Mouse (Mus musculus) hindbrain, embryonic 11.5 days (tissue): Measurements from ENCODE around the gene Prss3. TPM values are rescaled to one million over a fixed set of nuclear protein-coding genes. Genes with fewer than 3 reads are reported as not detected.
"Not testable (repeated sequence)": the region's sequence is repeated elsewhere in the genome, so short reads cannot be mapped to it uniquely, and the experiment has no call there.

Source experiments
- ATAC-seq: fragments of 200-750 bp; cut with Nextera tagmentation; 2 replicates; pipeline ENCODE4 v1.8.0; 2017; ENCODE audit warnings: mild to moderate bottlenecking, moderate TSS enrichment, moderate library complexity; ENCODE audit not compliant: low FRiP score
- DNase-seq: peaks from one replicate; pipeline ENCODE4 v3.0.0-alpha.2; 2015; ENCODE audit warnings: low spot score
- H3K27ac ChIP-seq: fragments of 300-500 bp; sonication (generic); 2 replicates; pipeline ENCODE4 v1.5.1; 2014; ENCODE audit warnings: mild to moderate bottlenecking, low read depth, low read length
- H3K27me3 ChIP-seq: fragments of 300-500 bp; sonication (generic); 2 replicates; pipeline ENCODE4 v1.6.1; 2014; ENCODE audit warnings: mild to moderate bottlenecking, low read length, moderate library complexity, mixed read lengths; ENCODE audit not compliant: control insufficient read depth, insufficient read depth
- H3K36me3 ChIP-seq: fragments of 300-500 bp; sonication (generic); 2 replicates; pipeline ENCODE4 v1.6.1; 2014; ENCODE audit warnings: mild to moderate bottlenecking, low read length, moderate library complexity, mixed read lengths; ENCODE audit not compliant: control insufficient read depth, insufficient read depth
- H3K4me1 ChIP-seq: fragments of 300-500 bp; sonication (generic); replicated peaks from 2 replicates; pipeline ENCODE4 v1.6.1; 2014; ENCODE audit warnings: low read length, mixed read lengths; ENCODE audit not compliant: control insufficient read depth, insufficient read depth
- H3K4me2 ChIP-seq: fragments of 300-500 bp; sonication (generic); replicated peaks from 2 replicates; pipeline ENCODE4 v1.6.1; 2014; ENCODE audit warnings: mild to moderate bottlenecking, low read depth, low read length
- H3K4me3 ChIP-seq: fragments of 300-500 bp; sonication (generic); 2 replicates; pipeline ENCODE4 v1.5.1; 2014; ENCODE audit warnings: low read depth, low read length
- H3K9ac ChIP-seq: fragments of 300-500 bp; sonication (generic); 2 replicates; pipeline ENCODE4 v1.6.1; 2014; ENCODE audit warnings: low read depth, low read length
- H3K9me3 ChIP-seq: fragments of 300-500 bp; sonication (generic); 2 replicates; pipeline ENCODE4 v1.6.1; 2016; ENCODE audit warnings: low read length; ENCODE audit not compliant: control insufficient read depth
- WGBS: fragments of 180-500 bp; shearing (Covaris S2); extraction: QIAGEN DNeasy Blood & Tissue Kit; methylation state at CpG from one replicate; pipeline ENCODE4 v1.1.7; 2014; 5-methylcytosine and 5-hydroxymethylcytosine counted together
- polyA plus RNA-seq: library from polyadenylated mRNA; unstranded; fragments of >200 nt; fragmentation: Nextera tagmentation; extraction: Ambion mirVana; gene quantifications from 2 replicates; pipeline ENCODE4 v1.2.1, GENCODE M21; 2014

Prss3 gene
- polyA plus RNA-seq, result 0.26 and 0.32 TPM in 2 replicates

GRCm38 (mm10) chr6:41377578-41377977, at the start of gene Prss3:
Gene Prss3, minus strand, starts transcription at chr6:41377678.
- not testable (repeated sequence) for H3K36me3 ChIP-seq, DNase-seq, H3K4me2 ChIP-seq, H3K9ac ChIP-seq, H3K4me3 ChIP-seq, H3K9me3 ChIP-seq, H3K4me1 ChIP-seq, H3K27me3 ChIP-seq, ATAC-seq, H3K27ac ChIP-seq

GRCm38 (mm10) chr6:41392056-41392455, 14.6 kb upstream of the Prss3 start, which contains the start of gene Gm5771:
Gene Gm5771, plus strand, starts transcription at chr6:41392356.
- H3K9ac ChIP-seq, H3K27me3 ChIP-seq, H3K9me3 ChIP-seq, ATAC-seq, H3K4me3 ChIP-seq, DNase-seq, H3K4me2 ChIP-seq, H3K36me3 ChIP-seq, H3K4me1 ChIP-seq, H3K27ac ChIP-seq: not testable (repeated sequence)

DNA sequence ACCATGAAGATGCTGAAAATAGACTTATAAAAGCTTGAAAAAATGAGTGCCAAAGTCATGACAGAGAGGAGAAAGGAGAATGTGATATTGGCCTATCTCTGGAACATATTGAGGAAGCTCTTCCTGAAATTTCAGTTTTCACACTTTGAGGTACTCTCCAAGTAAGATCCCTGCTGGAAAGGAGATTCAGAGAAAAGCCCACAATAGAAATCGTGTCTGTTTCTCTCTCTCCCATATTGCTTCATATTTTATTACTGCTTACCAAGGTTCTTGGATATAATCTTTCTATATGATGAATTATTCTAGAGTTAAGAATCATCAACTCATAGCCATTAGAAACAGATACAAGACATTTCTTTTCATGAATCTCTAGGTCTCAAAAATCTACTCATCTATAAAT, 14.2 kb upstream of the Prss3 start:
- H3K27me3 ChIP-seq, H3K4me3 ChIP-seq, H3K9me3 ChIP-seq, H3K36me3 ChIP-seq, DNase-seq, H3K27ac ChIP-seq, H3K4me1 ChIP-seq, H3K4me2 ChIP-seq, H3K9ac ChIP-seq, ATAC-seq: not testable (repeated sequence)
- WGBS, result 79% methylated on average over 1 of the region's 1 CpGs

DNA sequence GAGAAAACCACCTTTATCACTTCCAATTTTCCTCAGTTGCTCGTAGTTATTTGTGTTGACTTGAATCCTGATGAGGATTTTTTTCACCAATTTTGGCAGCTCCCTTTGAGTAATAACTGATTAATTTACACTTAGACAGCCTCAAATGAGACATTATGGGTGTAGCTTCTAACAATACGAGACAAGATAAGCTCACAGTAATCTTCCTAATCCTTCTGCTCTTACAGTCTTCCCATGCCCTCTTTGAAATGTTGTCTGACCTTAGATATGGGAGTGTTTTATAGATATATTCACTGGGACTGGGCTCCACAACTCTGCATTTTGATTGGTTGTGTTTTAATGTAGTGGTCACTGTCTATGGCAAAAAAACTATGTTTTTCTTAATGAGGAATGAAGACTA, 9.3 kb upstream of the Prss3 start:
- no peak for ATAC-seq
- 80% methylated on average over 2 of the region's 2 CpGs for WGBS
- H3K9me3 ChIP-seq, result no peaks in the 10 kb centered on the region
- DNase-seq, result no peak
- H3K4me1 ChIP-seq, result no peaks in the 10 kb centered on the region
- H3K27ac ChIP-seq, result no peak overlapping the region
- no peak overlapping the region for H3K4me2 ChIP-seq
- H3K9ac ChIP-seq, result no peak overlapping the region
- H3K27me3 ChIP-seq, result no peaks in the 10 kb centered on the region
- H3K4me3 ChIP-seq, result no peak overlapping the region
- H3K36me3 ChIP-seq, result no peaks in the 10 kb centered on the region

DNA sequence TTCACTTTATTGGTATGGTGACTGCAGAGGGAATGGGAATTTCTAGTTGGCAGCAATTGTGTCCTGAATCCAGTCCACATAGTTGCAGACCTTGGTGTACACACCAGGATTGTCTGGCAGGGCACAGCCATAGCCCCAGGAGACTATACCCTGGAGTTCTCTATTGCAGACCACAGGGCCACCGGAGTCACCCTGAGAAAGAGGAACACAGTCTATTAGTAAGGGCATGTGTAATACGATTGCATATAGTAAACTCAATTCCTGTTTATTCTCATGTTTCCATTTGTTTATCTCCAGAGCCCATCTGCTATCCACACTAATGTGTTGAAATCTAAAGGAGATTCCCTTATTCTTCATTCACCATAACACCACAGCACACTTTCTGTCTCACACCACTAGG, 3.7 kb downstream of the Prss3 start:
- not testable (repeated sequence) for DNase-seq, H3K27me3 ChIP-seq, H3K9ac ChIP-seq, H3K4me2 ChIP-seq, H3K36me3 ChIP-seq, H3K4me1 ChIP-seq, H3K9me3 ChIP-seq, ATAC-seq, H3K4me3 ChIP-seq, H3K27ac ChIP-seq
- 100% methylated on average over 1 of the region's 2 CpGs for WGBS

DNA sequence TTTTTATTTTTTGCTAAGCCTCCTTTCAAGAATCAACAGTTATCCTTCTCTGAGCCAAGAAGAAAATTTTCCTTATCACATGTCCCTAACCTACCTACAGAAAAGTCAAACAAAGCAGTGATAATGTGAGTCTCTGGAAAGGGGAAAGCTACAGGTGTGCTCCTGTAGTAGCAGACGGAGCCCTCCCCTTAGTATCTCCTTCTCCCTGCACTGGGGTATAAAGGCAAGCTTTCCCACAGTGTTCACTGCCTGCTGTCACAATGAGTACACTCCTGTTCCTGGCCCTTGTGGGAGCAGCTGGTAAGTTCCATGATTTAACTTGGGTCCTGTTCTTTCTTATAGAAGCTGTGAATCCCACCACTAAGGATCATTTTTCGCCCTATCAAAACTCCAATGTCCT, 23.5 kb downstream of the Prss3 start, which contains the start of gene Try10:
Try10 (plus strand) TSS at position 174 of the 400 bp plus-strand sequence.
- Histone ChIP-seq H3K4me3 (no peak within 1 kb of the TSS), H3K4me2 (no peak within 1 kb of the TSS), H3K4me1 (no peaks in the 10 kb centered on the region), H3K9ac (no peak within 1 kb of the TSS), H3K27me3 (no peaks in the 10 kb centered on the region), H3K9me3 (no peaks in the 10 kb centered on the region), H3K36me3 (no peaks in the 10 kb centered on the region), H3K27ac (no peak within 1 kb of the TSS)
- DNase-seq (no peak), ATAC-seq (no peak)
- 72% methylated on average over 2 of the region's 2 CpGs for WGBS

Other genes starting within 250 kb of the Prss3 start
- gene Try4, start 75.4 kb downstream of the Prss3 start, polyA plus RNA-seq, result not detected in 2 replicates
- gene Try5, start 60.8 kb downstream of the Prss3 start, polyA plus RNA-seq, result not detected in 2 replicates
- gene Try10, start 23.6 kb downstream of the Prss3 start, polyA plus RNA-seq, result not detected in 2 replicates
- gene Gm5771, start 14.7 kb upstream of the Prss3 start, polyA plus RNA-seq, result not detected in 2 replicates
- gene Gm10334, start 68.5 kb upstream of the Prss3 start, polyA plus RNA-seq, result 0.22 and 0.69 TPM in 2 replicates
- not detected in 2 replicates for gene Prss1, start 81.3 kb upstream of the Prss3 start, polyA plus RNA-seq
- not detected in 2 replicates for gene Prss2, start 144.1 kb upstream of the Prss3 start, polyA plus RNA-seq
- 8.8 and 8.9 TPM in 2 replicates for gene Ephb6, start 227.8 kb upstream of the Prss3 start, polyA plus RNA-seq